Mouse (Mus musculus): ENCODE results near the gene Fanci. TPM values are rescaled to one million over a fixed set of nuclear protein-coding genes. Genes with fewer than 3 reads are reported as not detected.

Fanci gene
- polyA plus RNA-seq, 1 experiment from 2014 or later = 18.7 TPM

DNA sequence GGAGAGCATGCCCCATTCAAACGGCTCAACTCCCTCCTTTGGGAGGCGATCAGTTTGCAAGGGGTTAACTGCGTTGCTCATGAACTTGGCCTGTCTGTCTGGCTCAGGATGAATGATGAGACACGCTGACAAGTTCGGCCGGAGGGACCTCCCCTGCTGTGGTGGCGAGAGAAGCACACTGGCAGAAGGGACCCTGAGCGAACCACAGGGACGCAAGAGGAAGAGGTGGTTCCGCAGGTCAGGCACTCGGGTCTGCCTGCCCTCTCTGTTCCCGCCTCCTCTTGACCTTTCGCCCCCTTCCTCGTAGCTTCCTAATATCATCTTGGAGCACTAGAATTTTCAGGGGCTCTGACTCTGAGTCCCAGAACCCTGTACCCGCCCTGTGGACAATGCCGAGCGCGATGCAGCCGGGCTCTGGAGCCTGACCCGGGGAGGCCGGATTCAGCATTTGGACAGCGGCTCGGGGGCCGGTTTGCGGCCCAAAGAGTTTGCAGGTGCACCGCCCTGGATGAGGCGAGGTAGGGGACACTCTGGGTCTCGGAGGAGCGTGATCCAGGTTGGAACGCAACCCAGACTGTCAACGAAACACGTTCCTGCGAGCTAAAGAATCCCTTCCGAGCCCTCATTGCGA is 107.4 kb downstream of the Fanci start:
- no peaks in the 10 kb centered on the region for H3K36me3 ChIP-seq (ENCODE audit: control insufficient read depth, insufficient read depth, low read length)
- WGBS = 1% methylated on average over 35 of the region's 35 CpGs
- H3K9ac ChIP-seq (ENCODE audit: low read length) = peak overlapping the region; percentile 91
- DNase-seq (ENCODE audit: low spot score, missing footprints) (peak; percentile 98), ATAC-seq (ENCODE audit: low FRiP score) (peak; percentile 23)
- H3K4me2 ChIP-seq = peak overlapping the region; percentile 58
- peaks cover 78% of the 10 kb centered on the region for H3K27me3 ChIP-seq (ENCODE audit: control insufficient read depth, insufficient read depth, low read length)
- H3K27ac ChIP-seq (ENCODE audit: low read depth, low read length) = peak overlapping the region; percentile 87
- peaks cover 45% of the 10 kb centered on the region for H3K4me1 ChIP-seq (ENCODE audit: control insufficient read depth, insufficient read depth, low read length)
- no peaks in the 10 kb centered on the region for H3K9me3 ChIP-seq (ENCODE audit: control insufficient read depth, low read length)
- H3K4me3 ChIP-seq (ENCODE audit: low read depth, low read length) = peak overlapping the region; percentile 76

Other genes with a start within 250 kb of the Fanci start
- 70.6 and 76.9 TPM in 2 replicates for gene Mfge8, start 242.9 kb upstream of the Fanci start, polyA plus RNA-seq (2014; fragmentation: Nextera tagmentation; extraction: Ambion mirVana)
- gene Abhd2, start 118.7 kb upstream of the Fanci start, polyA plus RNA-seq (2014; fragmentation: Nextera tagmentation; extraction: Ambion mirVana) = 11.6 and 11.7 TPM in 2 replicates
- gene Rlbp1, start 4.9 kb upstream of the Fanci start, polyA plus RNA-seq (2014; fragmentation: Nextera tagmentation; extraction: Ambion mirVana) = 0.52 and 0.63 TPM in 2 replicates
- 24.0 and 26.7 TPM in 2 replicates for gene Polg, start 74.4 kb downstream of the Fanci start, polyA plus RNA-seq (2014; fragmentation: Nextera tagmentation; extraction: Ambion mirVana)
- 0.41 and 0.75 TPM in 2 replicates for gene Rhcg, start 225.7 kb downstream of the Fanci start, polyA plus RNA-seq (2014; fragmentation: Nextera tagmentation; extraction: Ambion mirVana)